Mouse (Mus musculus): ENCODE data around the gene Fam120b.
A peak's percentile ranks its signal among the peaks of the same experiment; 100 is the strongest.

Fam120b gene

GRCm38 (mm10) chr17:15395997-15396675 lies at the start of gene Fam120b:
TSS of gene Fam120b (plus strand) at chr17:15396202.
- peak; percentile 96 for DNase-seq

GRCm38 (mm10) chr17:15350152-15350551 lies 45.9 kb upstream of the Fam120b start:
- DNase-seq, result no peak

- DNase-seq, result no peak
Measured at GRCm38 (mm10) chr17:15352869-15353610, 43.0 kb upstream of the Fam120b start.

GRCm38 (mm10) chr17:15354006-15354405 lies 42.0 kb upstream of the Fam120b start:
- no peak for DNase-seq

GRCm38 (mm10) chr17:15355072-15355471 lies 40.9 kb upstream of the Fam120b start:
- DNase-seq, result no peak

- DNase-seq, result no peak
Measured at GRCm38 (mm10) chr17:15356526-15356925, 39.5 kb upstream of the Fam120b start.

GRCm38 (mm10) chr17:15357071-15357470 lies 38.9 kb upstream of the Fam120b start:
- no peak for DNase-seq

GRCm38 (mm10) chr17:15363656-15364055 lies 32.3 kb upstream of the Fam120b start:
- DNase-seq, result no peak

- no peak for DNase-seq
Measured at GRCm38 (mm10) chr17:15365650-15366049, 30.4 kb upstream of the Fam120b start.

GRCm38 (mm10) chr17:15370401-15370800 lies 25.6 kb upstream of the Fam120b start:
- DNase-seq, result no peak

GRCm38 (mm10) chr17:15371967-15372835 lies 23.8 kb upstream of the Fam120b start:
- peak; percentile 51 for DNase-seq

GRCm38 (mm10) chr17:15372931-15373652 lies 22.9 kb upstream of the Fam120b start:
- DNase-seq, result no peak

- no peak for DNase-seq
Measured at GRCm38 (mm10) chr17:15374321-15375141, 21.5 kb upstream of the Fam120b start.

GRCm38 (mm10) chr17:15375224-15375623 lies 20.8 kb upstream of the Fam120b start:
- DNase-seq, result no peak

- peak; percentile 88 for DNase-seq
Measured at GRCm38 (mm10) chr17:15375701-15376493, 20.1 kb upstream of the Fam120b start.

GRCm38 (mm10) chr17:15376494-15377181 lies 19.4 kb upstream of the Fam120b start, which contains the start of gene Dll1:
TSS of gene Dll1 (minus strand) at chr17:15376872.
- DNase-seq, result no peak

- DNase-seq, result no peak
Measured at GRCm38 (mm10) chr17:15377901-15378300, 18.1 kb upstream of the Fam120b start.

- no peak for DNase-seq
Measured at GRCm38 (mm10) chr17:15378413-15379109, 17.4 kb upstream of the Fam120b start.

GRCm38 (mm10) chr17:15379741-15380526 lies 16.1 kb upstream of the Fam120b start:
- no peak for DNase-seq

Measured in kidney, adult 11 months (tissue).